Mouse (Mus musculus) MN1 (cell line): Measurements from ENCODE around the gene Slc25a13.

Experiments used
- DNase-seq: peaks from one replicate; pipeline ENCODE4 v3.0.0-alpha.2; 2016; ENCODE audit warnings: low spot score

Gene Slc25a13

DNA sequence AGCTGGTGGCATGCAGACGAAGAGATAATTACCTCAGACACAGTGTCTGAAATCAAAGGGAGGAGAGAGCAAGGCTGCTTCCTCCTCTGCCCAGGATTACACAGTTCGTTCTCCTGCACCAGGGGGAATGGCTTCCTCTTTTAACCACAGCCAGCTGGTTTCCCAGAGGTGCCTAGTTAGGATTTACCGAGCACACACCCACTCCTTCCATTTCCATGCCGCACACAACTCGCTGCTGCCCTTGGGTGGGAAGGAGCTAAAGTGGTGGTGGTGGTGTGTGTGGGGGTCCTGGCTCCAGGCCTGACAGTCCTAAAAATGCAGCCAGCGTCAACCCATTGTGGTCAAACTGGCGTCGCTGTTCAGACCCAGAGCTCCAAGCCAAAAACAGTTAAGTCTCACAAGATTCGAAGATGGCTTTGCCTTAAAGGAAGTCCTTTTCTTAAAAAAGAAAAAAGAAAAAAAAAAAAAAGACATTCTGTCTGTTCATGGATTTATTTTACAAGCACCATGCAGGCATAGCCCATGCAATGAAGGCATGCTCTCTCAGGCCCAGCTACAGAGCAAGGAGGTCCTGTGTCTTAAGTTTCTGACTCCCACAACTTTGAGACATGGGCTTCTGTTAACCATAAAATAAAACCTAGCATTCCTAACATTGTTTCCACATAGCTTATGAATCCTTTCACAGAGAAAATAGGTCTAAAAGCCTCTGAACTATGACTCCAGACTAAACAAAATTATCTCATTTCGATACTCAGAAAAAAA, 104.0 kb downstream of the Slc25a13 start:
- DNase-seq: no peak

- DNase-seq: no peak
These were observed 109.5 kb downstream of the Slc25a13 start for GRCm38 (mm10) chr6:6107419-6107966.

GRCm38 (mm10) chr6:6105586-6105985, 111.4 kb downstream of the Slc25a13 start:
- DNase-seq: no peak

GRCm38 (mm10) chr6:6103469-6103868, 113.5 kb downstream of the Slc25a13 start:
- no peak for DNase-seq

- DNase-seq: no peak
These were observed 115.4 kb downstream of the Slc25a13 start for GRCm38 (mm10) chr6:6101605-6102004.

DNA sequence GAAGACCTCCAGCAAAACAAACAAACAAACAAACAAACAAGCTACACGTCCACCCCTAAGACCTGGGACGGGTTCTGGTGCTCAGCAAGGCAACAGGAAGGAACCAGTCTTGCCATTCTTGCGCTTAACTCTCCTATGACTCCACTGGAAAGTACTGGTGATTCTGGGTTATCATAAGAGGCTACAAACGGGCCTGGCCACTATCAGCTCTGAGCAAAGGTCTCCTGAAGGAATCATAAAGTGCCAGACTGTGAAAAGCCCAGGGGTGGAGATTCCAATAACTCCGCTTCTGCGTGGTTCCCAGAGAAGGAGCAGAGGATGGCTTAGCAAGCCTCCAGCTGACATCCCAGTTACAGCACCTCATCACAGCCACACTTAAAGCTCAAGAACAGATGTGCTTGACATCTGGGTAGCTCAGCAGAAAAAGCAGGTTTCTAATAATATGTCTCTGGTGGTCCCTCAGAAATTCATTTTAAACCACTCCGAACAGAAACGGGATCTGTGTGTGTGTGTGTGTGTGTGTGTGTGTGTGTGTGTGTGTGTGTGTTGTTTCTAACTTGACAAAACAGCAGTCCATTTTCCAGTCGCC, 116.0 kb downstream of the Slc25a13 start:
- no peak for DNase-seq

DNA sequence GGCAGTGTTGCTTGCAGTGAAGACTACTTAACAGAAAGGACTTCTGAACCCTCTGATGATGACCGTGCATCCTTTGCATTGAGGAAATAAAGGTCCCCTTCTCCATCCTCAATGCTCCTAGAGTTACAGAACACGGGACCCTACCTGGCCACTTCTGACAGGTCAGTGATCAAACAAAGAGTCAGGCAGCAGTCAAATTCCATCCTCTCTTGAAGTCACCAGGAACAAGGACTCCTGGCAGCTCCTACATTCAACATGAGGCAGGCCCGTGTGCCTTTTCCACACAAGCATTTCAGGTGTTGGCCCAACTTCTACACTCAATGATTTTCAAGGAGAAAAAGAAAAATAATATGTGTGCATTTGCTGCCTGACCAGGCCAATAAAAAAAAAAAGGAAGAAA, 123.0 kb downstream of the Slc25a13 start:
- no peak for DNase-seq

GRCm38 (mm10) chr6:6093522-6093921, 123.5 kb downstream of the Slc25a13 start:
- no peak for DNase-seq

DNA sequence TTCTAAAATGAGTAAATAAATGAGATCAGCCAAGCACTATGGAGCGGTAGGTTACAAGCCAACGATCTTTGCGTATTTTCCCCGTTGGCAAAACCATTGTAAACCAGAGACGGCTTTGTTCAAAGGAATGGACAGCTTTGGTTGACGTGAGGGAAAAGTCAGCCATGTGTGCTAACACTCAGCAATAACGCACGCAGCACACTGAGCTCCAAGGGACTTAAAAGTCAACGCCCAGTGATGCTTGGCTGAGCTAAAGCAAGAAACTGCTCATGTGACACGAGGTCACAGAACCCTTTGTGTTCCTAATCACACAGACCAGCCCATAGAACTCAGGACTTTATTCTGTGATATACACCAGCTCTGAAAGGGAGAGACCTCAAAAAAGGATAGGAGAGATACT, 124.5 kb downstream of the Slc25a13 start:
- no peak for DNase-seq

DNA sequence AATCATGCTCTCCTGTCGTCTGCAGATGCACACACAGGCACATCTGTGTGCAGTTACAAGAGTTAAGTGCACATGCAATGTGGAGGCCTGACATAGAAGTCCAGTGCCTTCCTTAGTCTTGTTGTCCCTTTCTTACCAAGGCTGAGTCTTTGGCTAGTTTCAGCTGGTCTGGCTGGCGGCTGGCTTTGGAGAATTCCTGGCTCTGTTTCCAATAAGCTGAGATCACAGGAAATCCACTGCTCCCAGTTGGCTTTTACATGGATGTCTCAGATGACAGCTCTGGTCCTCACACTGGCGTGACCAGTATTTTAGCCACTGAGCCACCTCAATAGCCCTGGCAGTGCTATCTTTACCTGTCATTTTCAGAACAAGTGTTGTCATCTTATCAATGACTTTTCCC, 126.0 kb downstream of the Slc25a13 start:
- no peak for DNase-seq

GRCm38 (mm10) chr6:6088151-6088550, 128.8 kb downstream of the Slc25a13 start:
- DNase-seq: no peak

- DNase-seq: no peak
These were observed 136.5 kb downstream of the Slc25a13 start for GRCm38 (mm10) chr6:6080484-6080883.

- no peak for DNase-seq
These were observed 139.7 kb downstream of the Slc25a13 start for GRCm38 (mm10) chr6:6077234-6077633.

DNA sequence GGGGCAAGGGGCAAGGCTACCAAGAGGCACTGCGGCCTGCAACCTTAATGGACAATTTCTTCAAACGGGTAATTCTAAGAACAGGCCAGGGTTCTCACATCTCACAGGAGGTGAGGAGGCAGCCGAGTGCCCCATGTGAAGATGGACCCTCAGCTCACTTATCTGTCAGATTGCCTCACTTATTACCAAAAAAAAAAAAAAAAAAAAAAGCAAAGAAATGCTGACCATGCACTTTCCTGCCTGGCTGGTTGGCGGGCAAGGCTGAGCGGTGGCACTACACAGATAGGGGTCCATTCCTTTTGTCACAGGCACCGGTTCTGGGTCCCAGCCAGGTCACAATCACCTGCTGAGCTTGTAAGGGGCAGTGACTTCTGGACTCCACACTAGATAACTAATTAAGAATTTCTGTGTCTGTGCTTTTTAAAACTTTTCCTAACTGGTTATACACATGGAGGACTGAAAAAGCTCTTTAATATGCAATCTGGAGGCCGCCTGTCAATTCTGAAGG, 141.0 kb downstream of the Slc25a13 start:
- no peak for DNase-seq

DNA sequence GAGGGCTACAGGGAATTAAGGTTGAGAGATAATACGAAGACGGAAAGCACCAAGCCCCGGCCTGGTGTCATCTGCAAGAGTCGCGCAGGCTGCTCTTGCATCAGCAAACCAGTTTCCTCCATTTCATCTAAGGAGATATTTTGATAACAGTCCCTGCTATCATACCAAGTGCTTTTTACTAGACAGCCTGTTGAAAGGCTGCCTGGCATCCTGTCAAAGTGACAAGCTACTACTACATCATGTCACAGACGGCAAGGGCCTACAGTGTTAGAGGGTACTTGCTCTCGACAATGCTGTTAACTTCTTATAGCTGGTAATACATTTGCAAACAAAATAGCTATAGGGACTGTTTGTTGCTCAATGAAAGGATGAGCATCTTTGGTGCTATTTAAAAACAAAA, 145.9 kb downstream of the Slc25a13 start:
- DNase-seq: no peak

DNA sequence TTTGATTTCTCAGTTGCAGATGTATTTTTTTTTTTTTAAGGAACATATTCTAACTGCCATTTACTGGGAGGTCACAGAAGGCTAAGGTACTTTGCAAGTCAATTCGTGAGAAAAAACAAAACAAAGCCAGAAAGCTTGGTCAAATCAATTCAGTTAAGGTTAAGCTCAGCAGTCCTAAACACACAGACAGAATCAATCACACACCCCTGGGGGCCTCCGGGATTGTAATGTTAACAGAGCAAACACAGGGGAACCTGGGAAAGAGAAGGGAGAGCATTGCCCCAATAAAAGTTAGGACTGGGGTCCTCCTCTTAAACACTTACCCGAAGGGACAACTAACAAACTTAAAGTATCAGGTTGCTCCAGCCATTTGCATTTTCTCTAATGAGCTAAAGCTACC, 147.0 kb downstream of the Slc25a13 start:
- DNase-seq: no peak

DNA sequence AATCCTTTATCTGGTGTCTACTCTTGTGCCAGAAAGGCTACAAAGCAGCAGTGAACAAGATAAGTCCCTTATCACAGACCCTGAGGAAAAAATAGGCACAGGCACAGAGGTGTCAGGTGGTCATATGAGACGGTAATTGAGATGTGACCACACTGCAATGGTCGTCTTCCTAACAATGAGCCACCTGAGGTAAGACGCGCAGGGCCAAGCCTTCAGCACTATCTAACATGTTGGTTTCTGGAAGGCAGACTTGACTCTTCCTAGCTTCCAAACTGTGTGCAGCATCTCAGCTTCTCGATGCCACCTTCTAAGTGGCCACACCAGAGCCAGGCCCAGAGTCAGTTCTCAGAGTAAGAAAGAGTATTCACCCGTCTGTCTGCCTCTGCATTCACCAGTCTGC, 149.8 kb downstream of the Slc25a13 start:
- no peak for DNase-seq

GRCm38 (mm10) chr6:6058548-6058947, 158.4 kb downstream of the Slc25a13 start:
- no peak for DNase-seq

DNA sequence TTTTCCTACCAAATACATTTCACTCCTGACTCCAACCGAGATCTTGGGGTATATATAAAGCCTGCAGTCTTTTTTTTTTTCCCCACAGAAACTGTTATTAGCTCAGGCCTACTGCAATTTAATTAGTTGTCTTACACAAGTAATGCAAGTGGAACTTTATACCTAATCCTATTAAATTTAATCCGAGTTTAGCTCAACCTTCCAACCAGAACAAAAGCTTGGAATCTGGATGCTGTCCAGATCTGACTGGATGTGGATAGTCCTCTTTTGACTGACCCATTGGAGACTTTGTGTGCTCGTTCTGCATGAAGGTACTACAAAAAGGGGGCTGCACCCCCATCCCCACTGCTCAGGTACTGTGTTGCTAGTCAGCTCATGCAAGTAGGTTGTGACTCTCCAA, 163.0 kb downstream of the Slc25a13 start:
- no peak for DNase-seq

GRCm38 (mm10) chr6:6052696-6053095, 164.3 kb downstream of the Slc25a13 start:
- no peak for DNase-seq

DNA sequence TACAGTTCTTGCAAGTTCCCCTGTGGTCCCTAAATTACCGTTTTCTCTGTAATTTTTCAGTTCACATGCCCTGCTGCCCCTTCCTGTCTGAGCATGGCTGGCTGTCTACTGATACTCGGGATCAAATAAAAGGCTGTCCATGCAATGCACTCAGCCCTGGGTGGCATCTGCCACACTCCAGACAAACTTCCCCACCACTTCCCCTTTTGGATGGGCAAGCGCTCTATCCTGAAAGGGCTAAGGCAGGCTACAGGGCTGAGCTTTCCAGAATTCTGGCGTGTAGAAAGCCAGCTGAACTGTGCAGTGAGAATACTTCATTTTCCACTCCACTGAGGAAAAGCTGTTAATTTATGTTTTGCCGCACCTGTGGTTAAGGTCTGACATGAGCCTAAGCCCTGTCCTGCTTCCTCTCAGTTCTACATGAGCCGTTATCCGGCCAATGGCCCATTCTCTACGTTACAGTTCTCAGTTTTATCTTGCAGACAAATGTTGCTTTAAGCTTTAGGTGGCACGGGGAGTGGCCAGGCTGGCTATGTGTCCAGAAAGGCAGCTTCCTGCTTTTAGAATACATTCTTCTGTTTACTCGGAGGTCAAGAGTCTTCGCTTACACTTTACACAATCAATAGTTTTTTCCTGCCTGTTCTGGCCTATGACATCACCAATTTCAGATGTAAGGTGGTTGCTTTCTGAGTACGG, 170.1 kb downstream of the Slc25a13 start:
- DNase-seq: no peak

DNA sequence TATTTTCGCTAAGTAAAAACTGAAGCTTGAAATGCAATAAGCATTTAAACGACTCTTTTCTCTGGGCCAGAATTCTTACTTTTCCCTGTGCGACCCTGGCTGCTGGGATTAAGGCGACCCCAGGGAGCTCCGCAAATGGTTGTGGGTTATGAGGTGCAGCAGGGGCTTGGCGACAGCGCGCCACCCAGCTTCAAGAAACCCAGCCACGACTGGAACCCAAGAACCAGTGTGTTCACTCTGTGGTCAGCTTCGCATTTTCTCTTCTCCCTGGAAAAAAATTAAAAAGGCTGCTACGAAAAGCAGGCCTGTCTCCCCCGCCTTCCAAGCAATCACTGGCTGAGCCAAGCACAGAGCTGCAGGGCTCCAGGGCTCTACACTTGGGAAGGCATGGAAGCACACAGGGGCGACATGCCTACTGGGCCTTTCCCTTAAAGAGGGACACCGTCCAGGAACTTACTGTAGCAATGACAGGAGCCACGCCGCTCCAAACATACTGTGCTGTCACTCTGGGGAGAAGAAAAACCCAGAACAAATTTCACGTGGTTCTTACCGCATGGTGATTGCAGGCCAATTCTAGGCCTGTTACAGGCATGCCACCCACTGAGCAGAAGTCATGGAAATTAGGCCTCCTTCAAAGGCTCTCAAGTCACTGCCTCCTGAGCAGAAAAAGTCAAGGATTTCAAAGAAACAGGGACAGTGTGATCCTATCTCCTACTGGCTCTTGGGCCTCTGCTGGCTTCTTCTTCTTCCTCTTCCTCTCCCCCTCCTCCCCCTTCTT, 178.0 kb downstream of the Slc25a13 start:
- DNase-seq: no peak
